Mouse (Mus musculus) brain, adult 2 months (tissue): ENCODE measurements around the gene Galp.
"Not testable (repeated sequence)": the region's sequence is repeated elsewhere in the genome, so short reads cannot be mapped to it uniquely, and the experiment has no call there.

Source experiments
- DNase-seq: peaks from one replicate; pipeline ENCODE4 v3.0.0; 2011; ENCODE audit warnings: low read depth, low spot score

The Galp gene

DNA sequence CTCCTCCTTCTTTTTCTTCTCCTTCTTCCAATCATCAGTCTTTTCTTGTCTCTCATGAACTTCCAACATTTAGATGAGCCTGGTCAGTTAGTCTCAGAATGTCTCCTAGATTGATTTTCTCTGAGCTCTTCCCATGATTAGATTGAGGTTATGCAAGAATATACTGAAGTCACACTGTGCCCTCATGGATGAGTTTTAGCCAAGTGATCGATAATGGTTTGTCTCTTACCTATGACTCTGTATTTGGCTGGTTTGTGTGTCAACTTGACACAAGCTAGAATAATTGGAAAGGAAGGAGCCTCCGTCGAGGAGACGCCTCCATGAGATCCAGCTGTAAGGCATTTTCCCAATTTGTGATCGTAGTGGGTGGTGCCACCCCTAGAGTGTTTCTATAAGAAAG, 57.6 kb downstream of the Galp start:
- no peak for DNase-seq

- DNase-seq = no peak
Observed at GRCm38 (mm10) chr7:6257386-6257785, 60.5 kb downstream of the Galp start.

DNA sequence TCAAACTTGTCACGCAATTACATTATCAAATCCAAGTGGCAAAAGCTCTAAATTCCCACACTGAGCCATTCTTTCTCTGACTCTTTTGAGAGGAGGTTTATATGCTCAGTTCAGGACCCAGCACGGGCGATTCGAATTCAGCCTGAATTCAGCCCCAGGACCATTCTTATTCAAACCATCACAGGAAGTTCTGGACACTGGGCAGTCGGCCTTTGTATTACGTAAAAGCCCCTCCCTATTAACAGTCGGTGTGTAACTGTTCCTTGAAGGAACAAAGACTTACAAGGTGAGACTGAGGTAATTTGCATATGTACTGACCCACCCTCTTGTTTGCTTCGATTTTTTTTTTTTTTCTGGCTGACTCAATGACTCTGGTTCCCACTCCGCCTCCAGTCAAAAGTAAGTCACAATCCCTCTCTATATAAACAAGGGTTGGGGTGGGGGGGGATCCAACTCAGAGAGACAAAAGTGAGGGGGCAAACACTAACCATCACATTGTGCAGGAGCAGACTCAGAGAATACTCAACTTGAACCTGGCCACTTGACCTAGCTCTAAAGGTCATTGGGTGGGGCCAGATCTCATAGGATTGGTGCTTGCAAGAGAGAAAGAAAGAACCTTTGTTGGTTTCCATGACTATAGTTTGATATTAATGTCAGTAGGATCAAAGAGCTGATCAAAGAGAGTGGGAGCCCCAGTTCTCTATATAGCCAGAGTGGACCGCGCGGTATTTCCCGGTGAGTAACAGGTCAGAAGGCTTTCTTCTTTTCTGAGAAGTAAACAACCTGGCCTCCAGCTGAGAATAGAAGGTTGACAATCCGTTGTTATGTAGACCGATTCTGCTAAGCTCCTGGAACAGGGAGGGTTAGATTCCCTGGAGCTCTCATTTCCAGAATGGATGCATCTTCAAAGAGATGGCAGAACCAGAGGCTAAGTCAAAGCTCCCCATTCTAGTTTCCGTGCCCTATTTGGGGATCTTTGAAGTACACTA, 61.6 kb downstream of the Galp start:
- DNase-seq = peak; percentile 32

GRCm38 (mm10) chr7:6260004-6260403, 63.1 kb downstream of the Galp start:
- DNase-seq = not testable (repeated sequence)

DNA sequence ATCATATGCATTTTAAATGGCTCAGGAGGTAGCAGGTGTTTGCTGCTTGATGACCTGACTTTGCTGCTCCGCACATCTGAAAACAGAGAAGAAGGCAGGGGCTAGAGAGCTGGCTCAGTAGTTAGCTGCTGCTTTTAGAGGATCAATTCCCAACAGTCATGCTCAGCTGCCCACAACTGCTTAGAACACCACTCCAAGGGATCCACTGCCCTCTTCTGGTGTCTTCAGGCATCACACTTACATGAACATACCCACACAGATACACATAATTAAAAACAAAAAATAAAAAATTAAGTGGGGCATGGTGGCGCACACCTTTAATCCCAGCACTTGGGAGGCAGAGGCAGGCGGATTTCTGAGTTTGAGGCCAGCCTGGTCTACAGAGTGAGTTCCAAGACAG, 65.2 kb downstream of the Galp start:
- no peak for DNase-seq

DNA sequence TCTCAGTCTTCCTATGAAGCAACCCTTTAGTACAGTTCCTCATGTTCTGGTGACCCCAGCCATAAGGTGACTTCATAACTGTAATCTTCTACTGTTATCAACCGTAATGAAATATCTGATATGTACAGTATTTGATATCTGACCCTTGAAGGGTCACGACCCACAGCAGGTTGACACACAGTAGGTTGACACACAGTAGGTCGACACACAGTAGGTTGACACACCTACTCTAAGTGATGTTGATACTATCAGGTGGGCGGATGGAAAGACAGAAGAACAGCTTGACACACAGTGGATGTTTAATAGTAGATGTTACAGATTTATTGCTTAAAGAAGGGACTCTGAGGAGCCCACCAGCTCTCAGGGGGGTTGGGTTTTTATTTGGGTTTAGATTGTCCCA, 66.1 kb downstream of the Galp start:
- no peak for DNase-seq

DNA sequence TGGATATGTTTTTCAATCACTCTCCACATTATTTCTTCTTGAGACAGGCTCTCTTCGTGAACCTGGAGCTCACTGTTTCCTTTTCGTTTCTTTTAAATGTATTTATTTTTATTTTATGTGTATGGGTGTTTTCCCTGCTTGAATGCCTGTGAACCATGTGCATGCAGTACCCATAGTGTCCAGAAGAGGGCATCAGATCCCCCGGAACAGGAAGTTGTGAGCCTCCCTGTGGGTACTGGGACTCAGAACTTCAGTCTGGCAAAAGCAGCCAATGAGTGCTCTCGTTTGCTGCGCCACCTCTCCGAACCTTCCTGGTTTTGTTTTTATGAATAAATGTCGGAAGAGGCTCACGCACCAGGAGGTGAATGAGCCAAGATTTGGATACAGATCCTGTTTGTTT, 68.8 kb downstream of the Galp start:
- DNase-seq = peak; percentile 9
